Mouse (Mus musculus) MEL (cell line): ENCODE results near the gene Zbtb21.

Experiments used
- CTCF ChIP-seq, 3 experiments: IDR thresholded peaks in 2 of 3; conservative IDR thresholded peaks in 1 of 3; 2 replicates each; pipeline ENCODE4 v1.5.1; 2011 to 2012; ENCODE audit warnings: low read length in 3 of 3, low read depth in 2 of 3, mild to moderate bottlenecking in 2 of 3, improper control_type of control experiment in 1 of 3, inconsistent platforms in 1 of 3, mixed read lengths in 1 of 3, moderate library complexity in 1 of 3; ENCODE audit not compliant: control insufficient read depth in 1 of 3, insufficient read depth in 1 of 3, poor library complexity in 1 of 3, severe bottlenecking in 1 of 3
- E2F4 ChIP-seq: IDR thresholded peaks from 2 replicates; pipeline ENCODE4 v1.6.1; 2011; ENCODE audit warnings: low read depth, low read length, improper control_type of control experiment, borderline replicate concordance
- ELF1 ChIP-seq: IDR thresholded peaks from 2 replicates; pipeline ENCODE4 v1.6.1; 2014; ENCODE audit warnings: low read depth, mild to moderate bottlenecking, inconsistent platforms, low read length, improper control_type of control experiment, moderate library complexity
- EP300 ChIP-seq, 2 experiments: IDR thresholded peaks; 2 replicates each; pipeline ENCODE4 v1.6.1; 2011; ENCODE audit warnings: improper control_type of control experiment in 2 of 2, low read length in 2 of 2, low read depth in 1 of 2, mild to moderate bottlenecking in 1 of 2
- MAX ChIP-seq: IDR thresholded peaks from 2 replicates; pipeline ENCODE4 v1.6.1; 2011; ENCODE audit warnings: low read length, improper control_type of control experiment
- POLR2A ChIP-seq, 2 experiments: IDR thresholded peaks; 2 replicates each; pipeline ENCODE4 v1.6.1; 2011 to 2012; ENCODE audit warnings: low read length in 2 of 2, mild to moderate bottlenecking in 2 of 2, control low read depth in 1 of 2, improper control_type of control experiment in 1 of 2, low read depth in 1 of 2, moderate library complexity in 1 of 2; ENCODE audit not compliant: control insufficient read depth in 1 of 2, insufficient read depth in 1 of 2, poor library complexity in 1 of 2
- POLR2AphosphoS2 ChIP-seq: IDR thresholded peaks from 2 replicates; pipeline ENCODE4 v1.6.1; 2011; ENCODE audit warnings: low read length, improper control_type of control experiment
- RAD21 ChIP-seq: IDR thresholded peaks from 2 replicates; pipeline ENCODE4 v1.6.1; 2011; ENCODE audit warnings: mild to moderate bottlenecking, low read depth, low read length, improper control_type of control experiment
- TCF12 ChIP-seq: IDR thresholded peaks from 2 replicates; pipeline ENCODE4 v1.6.1; 2014; ENCODE audit warnings: low read depth, mild to moderate bottlenecking, inconsistent platforms, low read length, improper control_type of control experiment, moderate library complexity
- USF1 ChIP-seq: IDR thresholded peaks from 2 replicates; pipeline ENCODE4 v1.6.1; 2014; ENCODE audit warnings: low read depth, mild to moderate bottlenecking, inconsistent platforms, low read length, improper control_type of control experiment, moderate library complexity
- ZMIZ1 ChIP-seq: IDR thresholded peaks from 2 replicates; pipeline ENCODE4 v1.6.1; 2012; ENCODE audit warnings: low read depth, mild to moderate bottlenecking, inconsistent platforms, low read length, improper control_type of control experiment, moderate library complexity

DNA sequence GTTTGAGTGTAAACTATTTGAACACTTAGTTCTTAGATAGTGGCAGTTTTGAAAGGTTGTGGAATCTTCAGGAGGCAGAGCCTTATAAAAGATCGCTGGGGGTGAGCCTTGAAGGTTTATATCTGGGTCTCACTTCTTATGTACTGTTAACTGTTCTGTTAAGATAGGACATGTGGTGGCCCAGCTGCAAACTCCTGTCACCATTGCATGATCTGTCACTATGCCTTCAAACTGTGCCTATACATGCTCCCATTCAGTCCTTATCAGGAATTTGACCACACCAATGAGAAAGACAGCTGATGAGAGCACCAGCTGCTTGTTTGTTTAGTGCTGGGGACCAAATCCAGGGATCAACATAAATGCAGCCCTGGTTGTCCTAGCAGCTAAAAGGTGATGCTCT is 14.9 kb upstream of the Zbtb21 start:
- TF ChIP-seq CTCF (IDR thresholded peaks at IDR 0.05 in 2 of 3, conservative IDR thresholded peaks at IDR 0.05 in 1 of 3; ENCODE audit: control insufficient read depth in 1 of 3, insufficient read depth in 1 of 3, low read depth in 2 of 3, low read length in 3 of 3, poor library complexity in 1 of 3, severe bottlenecking in 1 of 3) (no peak), RAD21 (no peak), POLR2AphosphoS2 (no peak), POLR2A (IDR thresholded peaks at IDR 0.05; ENCODE audit: control insufficient read depth in 1 of 2, insufficient read depth in 1 of 2, low read depth in 1 of 2, low read length in 2 of 2, poor library complexity in 1 of 2) (no peak), USF1 (no peak; the same call in 1 of the 2 replicates), MAX (peak; percentile 64), EP300 (IDR thresholded peaks at IDR 0.05; ENCODE audit: low read depth in 1 of 2, low read length in 2 of 2) (peak; percentile 55 to 74), ELF1 (no peak), ZMIZ1 (no peak), TCF12 (peak; percentile 81; the same call in 1 of the 2 replicates), E2F4 (no peak)
